Mouse (Mus musculus): ENCODE results near the gene C1qa. TPM values are rescaled to one million over a fixed set of nuclear protein-coding genes. Genes with fewer than 3 reads are reported as not detected.

Gene C1qa
- 47.5 and 52.1 TPM in 2 replicates for polyA plus RNA-seq (2015; fragmentation: Nextera tagmentation; extraction: Ambion mirVana)

DNA sequence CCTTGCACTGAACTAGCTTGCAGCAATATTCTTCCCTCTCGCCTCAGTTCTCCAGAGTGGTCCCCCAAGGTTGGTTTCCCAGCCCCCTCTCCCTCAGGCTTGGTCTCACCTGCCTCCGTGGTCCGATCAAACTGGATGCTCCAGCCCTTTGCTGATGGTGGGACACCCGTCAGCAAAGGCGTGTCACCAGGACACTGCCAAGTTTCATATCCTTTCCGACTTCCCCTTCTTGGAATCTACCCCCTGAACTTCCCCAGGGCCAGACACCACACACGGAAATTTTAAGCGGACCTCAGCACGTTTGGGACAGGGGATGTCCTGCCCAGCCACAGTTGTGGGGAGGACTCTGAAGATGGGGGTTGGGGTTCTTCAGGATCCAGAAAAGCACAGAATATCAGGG lies at the start of gene C1qa:
C1qa (minus strand) TSS at position 167 of the 400 bp plus-strand sequence.
- Histone ChIP-seq H3K4me2 (replicated peaks) (no peak within 1 kb of the TSS), H3K9me3 (replicated peaks) (no peaks in the 10 kb centered on the region), H3K27me3 (peaks cover 49% of the 10 kb centered on the region)

DNA sequence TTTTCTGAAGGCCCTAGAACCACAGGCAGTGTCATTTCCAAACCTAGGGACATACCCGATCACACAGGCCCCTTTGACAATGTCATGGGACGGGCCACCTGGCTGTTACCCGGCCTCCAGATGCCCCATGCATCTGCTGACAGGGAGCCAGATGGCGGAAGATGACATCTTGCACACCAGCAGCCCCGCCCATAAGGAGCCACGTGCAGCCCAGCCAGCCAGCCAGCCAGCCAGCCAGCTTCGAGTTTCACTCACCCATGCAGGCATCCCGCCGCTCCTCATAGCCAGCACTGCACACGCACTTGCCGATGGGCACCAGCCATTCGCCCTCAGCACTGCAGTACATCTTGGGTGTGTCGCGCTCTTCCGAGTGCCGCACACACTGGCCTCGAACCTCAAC lies 46.8 kb upstream of the C1qa start:
- Histone ChIP-seq H3K27ac (replicated peaks) (no peak overlapping the region), H3K27me3 (peaks cover 53% of the 10 kb centered on the region), H3K9me3 (replicated peaks) (no peaks in the 10 kb centered on the region), H3K4me1 (peaks cover 14% of the 10 kb centered on the region), H3K4me2 (replicated peaks) (no peak overlapping the region), H3K9ac (no peak overlapping the region), H3K4me3 (replicated peaks) (no peak overlapping the region), H3K36me3 (no peaks in the 10 kb centered on the region)
- ATAC-seq (ENCODE audit: insufficient number of reproducible peaks, low FRiP score, low TSS enrichment, low read depth): no peak
- 56% methylated on average over 17 of the region's 17 CpGs for WGBS

More for the DNA sequence above, at the start of gene C1qa:
- 66% methylated on average over 9 of the region's 9 CpGs for WGBS
- Histone ChIP-seq H3K9ac (no peak within 1 kb of the TSS), H3K27ac (replicated peaks) (no peak within 1 kb of the TSS), H3K36me3 (no peaks in the 10 kb centered on the region), H3K4me3 (replicated peaks) (no peak within 1 kb of the TSS), H3K4me1 (peaks cover 4% of the 10 kb centered on the region; the same call in 1 of the 2 replicates)
- no peak for ATAC-seq (ENCODE audit: insufficient number of reproducible peaks, low FRiP score, low TSS enrichment, low read depth)

DNA sequence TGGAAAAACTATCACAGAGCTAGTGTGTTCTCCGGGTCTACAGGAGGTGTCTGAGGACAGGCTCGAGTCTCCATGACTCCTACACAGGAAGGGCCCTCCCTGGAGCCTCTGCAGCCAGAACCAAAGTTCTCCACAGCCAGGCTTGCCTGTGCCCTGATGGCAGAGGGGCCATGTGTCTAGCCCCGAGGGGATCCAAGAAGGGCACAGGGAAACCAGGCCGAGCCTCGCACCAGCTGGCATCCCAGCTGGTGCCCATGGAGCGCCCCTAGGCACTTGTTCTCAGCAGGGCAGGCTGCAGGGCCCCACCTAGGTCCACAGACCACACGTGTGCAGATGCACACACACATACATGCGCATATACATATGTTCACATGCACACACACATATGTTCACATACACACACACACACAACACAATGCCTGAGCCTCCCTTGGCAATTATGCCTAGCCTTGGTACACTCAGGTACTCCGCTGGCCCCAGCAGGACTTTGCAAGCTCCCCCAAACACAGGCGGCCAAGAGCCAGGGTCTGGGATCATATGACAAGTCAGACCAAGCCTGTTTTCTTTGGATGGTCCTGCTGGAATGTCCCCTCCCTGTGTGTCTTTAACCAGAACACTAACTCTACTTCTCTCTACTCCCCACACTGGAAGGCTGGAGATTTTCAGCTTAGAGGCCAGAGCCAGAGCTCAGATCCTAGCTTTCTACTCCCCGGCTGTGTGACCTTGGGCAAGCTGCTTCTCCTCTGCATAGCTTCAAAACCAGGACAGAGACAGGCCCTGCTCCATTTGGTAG lies 46.2 kb upstream of the C1qa start:
- Histone ChIP-seq H3K9me3 (replicated peaks) (no peaks in the 10 kb centered on the region), H3K4me3 (replicated peaks) (no peak overlapping the region), H3K4me1 (peaks cover 14% of the 10 kb centered on the region), H3K4me2 (replicated peaks) (no peak overlapping the region), H3K9ac (no peak overlapping the region), H3K27me3 (peaks cover 52% of the 10 kb centered on the region), H3K27ac (replicated peaks) (no peak overlapping the region), H3K36me3 (no peaks in the 10 kb centered on the region)
- WGBS: 65% methylated on average over 11 of the region's 11 CpGs
- no peak for ATAC-seq (ENCODE audit: insufficient number of reproducible peaks, low FRiP score, low TSS enrichment, low read depth)

DNA sequence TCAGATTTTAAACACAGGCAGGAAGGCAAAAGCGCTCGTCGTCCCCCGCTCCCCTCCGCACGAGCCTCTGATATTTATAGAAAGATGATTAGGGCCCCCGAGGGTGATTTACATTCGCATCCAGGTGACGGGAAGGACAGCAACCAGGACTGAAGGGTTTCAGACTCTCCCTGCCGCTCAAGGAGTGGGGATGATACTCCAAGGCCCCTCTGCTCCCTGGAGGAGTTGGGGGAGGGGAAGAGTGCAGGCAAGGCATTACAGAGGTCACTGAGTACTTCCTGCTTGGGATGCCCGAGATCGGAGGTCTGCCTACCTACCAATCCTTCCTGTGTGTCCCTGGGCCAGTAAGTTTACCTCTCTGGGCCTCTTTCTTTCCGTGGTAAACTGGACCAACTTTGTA lies 44.6 kb upstream of the C1qa start:
- Histone ChIP-seq H3K4me1 (peaks cover 10% of the 10 kb centered on the region; the same call in 1 of the 2 replicates), H3K9ac (no peak overlapping the region), H3K36me3 (no peaks in the 10 kb centered on the region), H3K4me2 (replicated peaks) (no peak overlapping the region), H3K27ac (replicated peaks) (no peak overlapping the region), H3K27me3 (peaks cover 46% of the 10 kb centered on the region), H3K4me3 (replicated peaks) (no peak overlapping the region), H3K9me3 (replicated peaks) (no peaks in the 10 kb centered on the region)
- 16% methylated on average over 13 of the region's 13 CpGs for WGBS
- ATAC-seq (ENCODE audit: insufficient number of reproducible peaks, low FRiP score, low TSS enrichment, low read depth): no peak

DNA sequence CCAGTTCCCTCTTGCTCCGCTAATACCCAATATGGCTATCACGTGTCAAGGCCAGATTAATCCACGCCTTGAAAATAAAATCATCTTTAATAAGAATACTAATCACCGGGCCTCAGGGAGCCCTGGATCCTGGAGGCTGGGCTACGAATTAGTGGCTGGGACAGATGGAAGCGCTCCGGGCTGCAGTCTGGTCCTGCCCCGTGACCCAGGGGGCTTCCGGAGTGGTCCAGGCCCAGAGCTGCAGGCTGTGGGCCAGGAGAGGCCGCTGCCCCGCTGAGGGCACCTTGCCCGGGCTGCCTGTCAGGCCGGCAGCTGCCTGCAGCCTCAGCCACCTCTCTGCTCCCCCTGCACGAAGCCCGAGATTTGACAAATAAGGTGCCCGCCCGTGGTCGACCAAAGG lies 44.2 kb upstream of the C1qa start:
- H3K4me2 ChIP-seq (replicated peaks): no peak overlapping the region

DNA sequence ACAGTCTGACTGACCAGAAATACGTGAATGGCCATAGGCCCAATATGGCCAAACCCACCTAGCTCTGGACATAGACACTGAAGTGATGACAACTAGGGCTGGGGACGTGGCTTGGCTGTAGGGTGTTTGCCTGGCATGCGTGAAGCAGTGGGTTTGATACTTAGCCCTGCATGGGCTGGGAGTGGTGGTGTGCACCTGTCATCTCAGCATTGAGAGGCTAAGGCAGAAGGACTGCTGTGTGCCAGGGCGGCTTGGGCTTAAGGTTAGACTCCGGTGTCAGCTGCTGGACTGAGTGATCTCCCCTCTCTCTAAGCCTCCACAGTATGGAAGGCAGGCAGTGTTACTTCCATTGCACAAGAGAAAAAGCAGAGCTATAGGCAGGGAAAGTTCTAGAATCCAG lies 39.3 kb upstream of the C1qa start:
- Histone ChIP-seq H3K4me2 (replicated peaks) (no peak overlapping the region), H3K9me3 (replicated peaks) (no peaks in the 10 kb centered on the region), H3K4me1 (peaks cover 13% of the 10 kb centered on the region), H3K9ac (no peak overlapping the region), H3K27ac (replicated peaks) (no peak overlapping the region), H3K36me3 (no peaks in the 10 kb centered on the region), H3K4me3 (replicated peaks) (no peak overlapping the region), H3K27me3 (peaks cover 27% of the 10 kb centered on the region)
- ATAC-seq (ENCODE audit: insufficient number of reproducible peaks, low FRiP score, low TSS enrichment, low read depth): no peak
- WGBS: 82% methylated on average over 5 of the region's 5 CpGs

More for the DNA sequence above, 44.2 kb upstream of the C1qa start:
- 14% methylated on average over 18 of the region's 18 CpGs for WGBS
- Histone ChIP-seq H3K9ac (no peak overlapping the region), H3K27ac (replicated peaks) (no peak overlapping the region), H3K9me3 (replicated peaks) (no peaks in the 10 kb centered on the region), H3K36me3 (no peaks in the 10 kb centered on the region), H3K4me3 (replicated peaks) (no peak overlapping the region), H3K4me1 (peaks cover 10% of the 10 kb centered on the region; the same call in 1 of the 2 replicates), H3K27me3 (peaks cover 41% of the 10 kb centered on the region)
- no peak for ATAC-seq (ENCODE audit: insufficient number of reproducible peaks, low FRiP score, low TSS enrichment, low read depth)

DNA sequence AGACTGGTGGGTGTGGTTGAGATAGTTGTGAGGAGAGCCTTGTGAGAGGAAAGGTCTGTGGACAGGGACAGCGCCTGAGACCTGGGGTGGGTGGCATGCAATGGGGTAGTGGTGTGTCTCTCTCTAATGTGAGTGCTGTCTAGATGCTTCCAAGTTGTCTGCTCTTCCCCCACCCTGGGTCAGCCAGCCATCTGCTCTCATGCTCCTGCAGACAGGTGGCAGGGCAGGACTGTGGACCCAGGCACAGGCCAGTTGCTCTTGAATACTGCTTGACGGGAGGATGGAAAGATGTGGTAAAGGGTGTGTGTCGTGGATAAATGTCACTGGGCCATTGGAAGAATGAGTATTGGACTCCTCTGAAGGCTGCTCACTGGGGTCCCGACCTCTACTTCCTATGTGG lies 38.7 kb upstream of the C1qa start:
- no peak overlapping the region for H3K4me2 ChIP-seq (replicated peaks)
- no peak overlapping the region for H3K9ac ChIP-seq
- peaks cover 26% of the 10 kb centered on the region for H3K27me3 ChIP-seq
- no peaks in the 10 kb centered on the region for H3K9me3 ChIP-seq (replicated peaks)
- ATAC-seq (ENCODE audit: insufficient number of reproducible peaks, low FRiP score, low TSS enrichment, low read depth): no peak
- H3K27ac ChIP-seq (replicated peaks): no peak overlapping the region
- no peak overlapping the region for H3K4me3 ChIP-seq (replicated peaks)
- WGBS: 76% methylated on average over 4 of the region's 4 CpGs
- peaks cover 10% of the 10 kb centered on the region for H3K4me1 ChIP-seq
- H3K36me3 ChIP-seq: no peaks in the 10 kb centered on the region

DNA sequence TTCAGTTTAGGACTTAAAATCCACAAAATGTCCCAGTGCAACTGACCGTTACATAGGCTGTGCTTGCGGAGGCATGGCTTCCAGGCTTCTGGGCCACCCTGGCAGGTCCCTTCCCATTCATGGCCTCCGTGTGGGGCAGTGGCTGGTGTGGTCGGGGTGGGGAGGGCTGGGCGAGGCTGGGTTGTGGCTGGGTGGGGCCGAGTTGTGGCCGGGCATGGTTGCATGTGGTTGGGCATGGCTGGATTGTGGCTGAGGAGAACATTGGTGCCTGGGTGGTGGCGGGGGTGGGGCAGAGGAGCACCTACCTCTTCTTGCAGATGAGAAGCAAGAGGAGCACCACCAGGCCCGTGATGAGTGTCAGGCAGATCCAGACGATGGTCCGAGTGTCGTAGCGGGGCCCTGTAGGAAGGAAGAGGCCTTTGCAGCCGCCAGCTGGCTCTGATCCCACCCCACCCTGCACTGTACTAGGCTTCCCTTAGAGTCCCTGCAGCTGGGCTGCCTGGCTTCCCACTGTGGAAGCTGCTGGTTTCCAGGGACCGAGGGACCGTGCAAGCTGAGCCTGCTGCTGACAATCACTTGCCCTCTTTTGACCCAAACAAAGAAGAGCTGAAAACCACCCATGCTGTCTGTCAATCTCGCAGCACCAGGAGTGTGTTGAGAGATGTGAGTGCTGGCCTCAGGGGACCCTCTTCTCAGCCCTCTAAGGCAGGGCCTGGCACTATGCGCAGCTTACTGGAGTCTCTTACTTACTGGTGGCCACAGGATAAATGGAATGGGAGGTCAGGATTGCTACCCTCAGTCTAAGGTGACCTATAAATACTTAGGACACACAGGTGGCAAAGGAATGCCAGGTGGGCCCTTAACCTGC lies 36.4 kb upstream of the C1qa start:
- H3K36me3 ChIP-seq: no peaks in the 10 kb centered on the region
- no peak overlapping the region for H3K4me2 ChIP-seq (replicated peaks)
- no peak overlapping the region for H3K4me3 ChIP-seq (replicated peaks)
- no peaks in the 10 kb centered on the region for H3K9me3 ChIP-seq (replicated peaks)
- H3K27me3 ChIP-seq: peaks cover 12% of the 10 kb centered on the region
- WGBS: 41% methylated on average over 18 of the region's 18 CpGs
- peaks cover 10% of the 10 kb centered on the region for H3K4me1 ChIP-seq
- H3K27ac ChIP-seq (replicated peaks): no peak overlapping the region; the same call in 1 of the 2 replicates
- ATAC-seq (ENCODE audit: insufficient number of reproducible peaks, low FRiP score, low TSS enrichment, low read depth): peak; percentile 59; the same call in 1 of the 2 replicates
- no peak overlapping the region for H3K9ac ChIP-seq

DNA sequence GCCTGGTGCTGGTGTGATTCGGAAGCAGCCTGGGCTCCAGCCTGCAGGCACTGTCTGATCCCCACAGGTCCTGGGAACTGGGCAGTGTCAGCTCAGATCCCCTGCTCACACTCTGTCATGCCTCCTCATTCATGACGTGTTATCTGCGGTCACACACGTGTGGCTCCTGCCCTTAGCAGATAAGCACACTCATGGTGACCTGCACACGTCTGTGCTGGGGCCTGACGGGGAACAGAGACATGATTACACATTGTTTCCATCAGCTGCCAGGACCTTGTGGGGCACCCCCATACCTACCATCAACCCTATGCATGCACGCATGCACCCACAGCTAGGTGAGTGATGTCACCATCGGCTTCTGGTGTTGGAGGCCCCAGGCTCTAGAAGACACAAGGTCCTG lies 31.9 kb upstream of the C1qa start:
- no peaks in the 10 kb centered on the region for H3K36me3 ChIP-seq

DNA sequence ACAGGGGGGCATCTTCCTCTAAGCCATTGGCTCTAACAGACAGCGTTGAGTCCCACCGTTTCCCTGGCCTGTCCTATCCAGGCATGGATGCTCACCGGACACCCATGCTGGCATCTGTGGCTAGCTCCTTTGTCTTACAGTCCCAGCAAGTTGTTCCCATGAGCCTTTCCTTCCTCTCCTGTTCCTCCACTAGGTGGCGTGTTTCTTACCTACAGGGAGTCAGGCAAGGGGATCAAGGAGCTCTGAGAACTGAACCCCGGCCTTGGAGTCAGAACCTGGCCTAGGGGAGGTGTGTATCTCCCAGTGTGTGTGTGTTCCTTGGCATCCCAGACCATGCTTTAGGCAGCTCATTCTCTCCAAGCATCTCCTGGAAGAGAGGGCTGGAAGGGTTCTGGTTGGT lies 30.3 kb upstream of the C1qa start:
- H3K9ac ChIP-seq: no peak overlapping the region
- no peaks in the 10 kb centered on the region for H3K36me3 ChIP-seq
- no peaks in the 10 kb centered on the region for H3K4me1 ChIP-seq
- H3K27ac ChIP-seq (replicated peaks): no peak overlapping the region
- peaks cover 45% of the 10 kb centered on the region for H3K27me3 ChIP-seq
- WGBS: 10% methylated on average over 5 of the region's 5 CpGs
- no peaks in the 10 kb centered on the region for H3K9me3 ChIP-seq (replicated peaks)
- no peak overlapping the region for H3K4me2 ChIP-seq (replicated peaks)
- no peak overlapping the region for H3K4me3 ChIP-seq (replicated peaks)
- ATAC-seq (ENCODE audit: insufficient number of reproducible peaks, low FRiP score, low TSS enrichment, low read depth): no peak

More for the DNA sequence above, 31.9 kb upstream of the C1qa start:
- Histone ChIP-seq H3K4me1 (peaks cover 10% of the 10 kb centered on the region), H3K9me3 (replicated peaks) (no peaks in the 10 kb centered on the region), H3K9ac (no peak overlapping the region), H3K27me3 (peaks cover 40% of the 10 kb centered on the region), H3K4me2 (replicated peaks) (no peak overlapping the region), H3K4me3 (replicated peaks) (no peak overlapping the region), H3K27ac (replicated peaks) (no peak overlapping the region)
- WGBS: 83% methylated on average over 8 of the region's 8 CpGs
- no peak for ATAC-seq (ENCODE audit: insufficient number of reproducible peaks, low FRiP score, low TSS enrichment, low read depth)

DNA sequence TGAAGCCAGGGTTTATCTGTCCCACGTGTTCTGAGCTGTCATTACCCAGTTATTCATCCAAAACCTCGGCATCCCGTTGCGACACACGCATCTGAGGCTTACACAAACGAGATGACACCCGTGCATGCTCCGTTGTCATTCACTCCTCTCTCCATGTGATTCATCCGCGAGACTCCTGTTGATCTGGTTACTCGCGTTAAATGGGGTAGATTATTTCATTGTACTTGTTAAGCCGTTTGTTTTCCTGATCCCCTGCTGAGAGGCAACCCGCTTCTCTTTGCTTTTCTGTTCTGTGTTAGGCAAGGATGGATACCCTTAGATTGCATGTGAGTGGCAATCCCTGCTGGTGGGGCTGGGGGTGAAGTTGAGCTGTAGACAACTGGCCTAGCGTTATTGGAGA lies 27.2 kb upstream of the C1qa start:
- H3K36me3 ChIP-seq: no peaks in the 10 kb centered on the region
- H3K4me1 ChIP-seq: no peaks in the 10 kb centered on the region
- no peaks in the 10 kb centered on the region for H3K9me3 ChIP-seq (replicated peaks)
- H3K4me3 ChIP-seq (replicated peaks): no peak overlapping the region
- no peak overlapping the region for H3K4me2 ChIP-seq (replicated peaks)
- H3K27me3 ChIP-seq: peaks cover 36% of the 10 kb centered on the region
- WGBS: 15% methylated on average over 15 of the region's 15 CpGs
- H3K27ac ChIP-seq (replicated peaks): no peak overlapping the region
- no peak overlapping the region for H3K9ac ChIP-seq
- ATAC-seq (ENCODE audit: insufficient number of reproducible peaks, low FRiP score, low TSS enrichment, low read depth): no peak

All from embryonic facial prominence, embryonic 15.5 days (tissue).